Mouse (Mus musculus) forebrain, embryonic 15.5 days (tissue): Measurements from ENCODE around the gene Cdnf. TPM values are rescaled to one million over a fixed set of nuclear protein-coding genes. Genes with fewer than 3 reads are reported as not detected.

Experiments used
- ATAC-seq: fragments of 200-750 bp; cut with Nextera tagmentation; replicated peaks from 2 replicates; pipeline ENCODE4 v1.8.0; 2017; ENCODE audit warnings: mild to moderate bottlenecking, moderate TSS enrichment, moderate library complexity
- H3K27ac ChIP-seq: fragments of 300-500 bp; sonication (generic); replicated peaks from 2 replicates; pipeline ENCODE4 v1.5.1; 2015; ENCODE audit warnings: mild to moderate bottlenecking, inconsistent platforms
- H3K27me3 ChIP-seq: fragments of 300-500 bp; sonication (generic); 2 replicates; pipeline ENCODE4 v1.6.1; 2015; ENCODE audit warnings: inconsistent platforms
- H3K36me3 ChIP-seq: fragments of 300-500 bp; sonication (generic); 2 replicates; pipeline ENCODE4 v1.6.1; 2015; ENCODE audit warnings: mild to moderate bottlenecking, inconsistent platforms
- H3K4me1 ChIP-seq: fragments of 300-500 bp; sonication (generic); 2 replicates; pipeline ENCODE4 v1.6.1; 2015; ENCODE audit warnings: inconsistent platforms
- H3K4me2 ChIP-seq: fragments of 300-500 bp; sonication (generic); replicated peaks from 2 replicates; pipeline ENCODE4 v1.6.1; 2015; ENCODE audit warnings: mild to moderate bottlenecking, inconsistent platforms
- H3K4me3 ChIP-seq: fragments of 300-500 bp; sonication (generic); 2 replicates; pipeline ENCODE4 v1.5.1; 2015; ENCODE audit warnings: mild to moderate bottlenecking, inconsistent platforms
- H3K9ac ChIP-seq: fragments of 300-500 bp; sonication (generic); replicated peaks from 2 replicates; pipeline ENCODE4 v1.6.1; 2015; ENCODE audit warnings: mild to moderate bottlenecking, inconsistent platforms
- H3K9me3 ChIP-seq: fragments of 300-500 bp; sonication (generic); 2 replicates; pipeline ENCODE4 v1.6.1; 2016; ENCODE audit warnings: inconsistent platforms
- WGBS: fragments of 180-500 bp; shearing (Covaris S2); methylation state at CpG from one replicate; pipeline ENCODE4 v1.1.7; 2015; ENCODE audit warnings: mixed read lengths; 5-methylcytosine and 5-hydroxymethylcytosine counted together
- polyA plus RNA-seq: library from polyadenylated mRNA; unstranded; fragments of >200 nt; fragmentation: Nextera tagmentation; extraction: Ambion mirVana; gene quantifications from 2 replicates; pipeline ENCODE4 v1.2.1, GENCODE M21; 2015

The Cdnf gene
- polyA plus RNA-seq = 0.22 and 0.46 TPM in 2 replicates

- peak within 1 kb of the TSS; percentile 87 for H3K4me2 ChIP-seq
- WGBS = under 1% methylated on average over 60 of the region's 60 CpGs
- peaks cover 18% of the 10 kb centered on the region for H3K36me3 ChIP-seq
- H3K9ac ChIP-seq = peak within 1 kb of the TSS; percentile 90
- ATAC-seq = peak; percentile 100
- H3K27ac ChIP-seq = peak within 1 kb of the TSS; percentile 83
- no peaks in the 10 kb centered on the region for H3K9me3 ChIP-seq
- peak within 1 kb of the TSS; percentile 68 for H3K4me3 ChIP-seq
- no peaks in the 10 kb centered on the region for H3K27me3 ChIP-seq
- peaks cover 20% of the 10 kb centered on the region for H3K4me1 ChIP-seq
Observed at GRCm38 (mm10) chr2:3512552-3513454, at the start of gene Cdnf, which contains the start of the genes Gm45902 and Hspa14. TSS of gene Cdnf (plus strand) at chr2:3513030. TSS of gene Gm45902 (minus strand) at chr2:3512790. TSS of gene Hspa14 (minus strand) at chr2:3512814.

GRCm38 (mm10) chr2:3473891-3474290, 38.9 kb upstream of the Cdnf start:
- peak overlapping the region; percentile 93 for H3K4me3 ChIP-seq
- H3K4me2 ChIP-seq = peak overlapping the region; percentile 67
- no peaks in the 10 kb centered on the region for H3K27me3 ChIP-seq
- 0% methylated on average over 12 of the region's 12 CpGs for WGBS
- H3K4me1 ChIP-seq = peaks cover 17% of the 10 kb centered on the region
- peaks cover 3% of the 10 kb centered on the region; the same call in 1 of the 2 replicates for H3K36me3 ChIP-seq
- H3K9ac ChIP-seq = peak overlapping the region; percentile 76
- peak overlapping the region; percentile 92 for H3K27ac ChIP-seq
- ATAC-seq = no peak
- H3K9me3 ChIP-seq = no peaks in the 10 kb centered on the region

GRCm38 (mm10) chr2:3474361-3474805, 38.4 kb upstream of the Cdnf start:
- Histone ChIP-seq H3K27ac (peak overlapping the region; percentile 92), H3K4me2 (peak overlapping the region; percentile 67), H3K27me3 (no peaks in the 10 kb centered on the region), H3K4me3 (peak overlapping the region; percentile 93), H3K9ac (peak overlapping the region; percentile 76), H3K4me1 (peaks cover 17% of the 10 kb centered on the region), H3K9me3 (no peaks in the 10 kb centered on the region), H3K36me3 (peaks cover 3% of the 10 kb centered on the region; the same call in 1 of the 2 replicates)
- WGBS = under 1% methylated on average over 46 of the region's 46 CpGs
- peak; percentile 86 for ATAC-seq

GRCm38 (mm10) chr2:3474861-3475283, 38.0 kb upstream of the Cdnf start, which contains the start of gene Suv39h2:
TSS of gene Suv39h2 (minus strand) at chr2:3475031.
- WGBS = under 1% methylated on average over 42 of the region's 42 CpGs
- Histone ChIP-seq H3K4me2 (peak within 1 kb of the TSS; percentile 67), H3K36me3 (peaks cover 3% of the 10 kb centered on the region; the same call in 1 of the 2 replicates), H3K4me1 (peaks cover 17% of the 10 kb centered on the region), H3K9me3 (no peaks in the 10 kb centered on the region), H3K27me3 (no peaks in the 10 kb centered on the region), H3K9ac (peak within 1 kb of the TSS; percentile 76), H3K27ac (peak within 1 kb of the TSS; percentile 92), H3K4me3 (peak within 1 kb of the TSS; percentile 93)
- ATAC-seq = peak; percentile 95

DNA sequence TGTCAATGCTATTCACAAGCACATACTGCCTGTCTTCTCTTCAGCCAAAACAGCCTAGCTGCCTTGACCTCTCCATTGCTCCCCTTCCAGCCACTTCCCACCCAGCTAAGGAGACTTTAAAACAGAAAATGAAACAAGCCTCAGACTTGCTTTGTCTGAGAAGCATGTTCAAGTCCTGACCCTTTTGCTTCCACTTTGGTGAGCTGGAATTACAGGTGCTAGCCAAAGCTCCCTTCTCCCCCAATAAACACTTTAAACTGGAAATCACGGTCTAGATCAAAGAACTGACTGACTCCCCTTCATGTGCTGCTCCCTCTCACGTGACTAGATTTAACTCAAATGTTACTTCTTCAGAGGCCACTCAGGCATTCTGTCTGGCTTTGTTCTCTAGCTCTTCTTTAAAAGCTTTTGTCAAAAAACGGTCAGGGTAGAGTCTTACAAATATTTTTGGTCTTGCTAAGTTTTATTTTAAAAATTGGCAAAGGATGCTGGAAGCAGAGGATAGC, 37.0 kb upstream of the Cdnf start:
- H3K9ac ChIP-seq = no peak overlapping the region
- no peak overlapping the region for H3K27ac ChIP-seq
- H3K4me3 ChIP-seq = peak overlapping the region; percentile 93; the same call in 1 of the 2 replicates
- H3K4me1 ChIP-seq = peaks cover 17% of the 10 kb centered on the region
- no peaks in the 10 kb centered on the region for H3K27me3 ChIP-seq
- no peak for ATAC-seq
- H3K36me3 ChIP-seq = peaks cover 3% of the 10 kb centered on the region; the same call in 1 of the 2 replicates
- H3K4me2 ChIP-seq = peak overlapping the region; percentile 67
- 54% methylated on average over 3 of the region's 3 CpGs for WGBS
- H3K9me3 ChIP-seq = no peaks in the 10 kb centered on the region

- Histone ChIP-seq H3K4me2 (no peak overlapping the region), H3K9ac (no peak overlapping the region), H3K36me3 (no peaks in the 10 kb centered on the region), H3K27ac (no peak overlapping the region), H3K27me3 (no peaks in the 10 kb centered on the region), H3K9me3 (no peaks in the 10 kb centered on the region), H3K4me1 (peaks cover 3% of the 10 kb centered on the region), H3K4me3 (no peak overlapping the region)
- WGBS = 86% methylated on average over 3 of the region's 3 CpGs
- no peak for ATAC-seq
Observed at GRCm38 (mm10) chr2:3480239-3480638, 32.6 kb upstream of the Cdnf start.

DNA sequence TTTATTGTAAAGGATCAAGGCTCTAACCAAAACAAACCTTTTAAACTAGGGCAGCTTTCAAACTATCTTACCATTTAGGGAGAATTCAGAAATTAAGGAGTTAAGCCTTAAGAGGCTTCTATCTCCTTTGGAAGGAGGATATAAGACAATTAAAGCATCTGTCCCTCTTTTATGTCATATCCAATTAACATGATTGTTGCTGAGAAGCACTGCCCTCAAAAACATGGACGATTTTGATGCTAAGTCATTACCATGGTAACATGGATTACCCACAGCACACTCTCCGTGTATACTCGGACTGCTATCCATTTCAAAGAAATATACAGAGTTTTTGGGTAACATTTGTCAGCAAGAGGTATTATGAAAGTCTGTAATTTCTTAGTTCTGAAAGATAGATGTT, 23.0 kb upstream of the Cdnf start:
- H3K4me2 ChIP-seq = no peak overlapping the region
- H3K4me3 ChIP-seq = no peak overlapping the region
- ATAC-seq = no peak
- H3K9me3 ChIP-seq = no peaks in the 10 kb centered on the region
- H3K27me3 ChIP-seq = no peaks in the 10 kb centered on the region
- no peak overlapping the region for H3K9ac ChIP-seq
- 61% methylated on average over 3 of the region's 3 CpGs for WGBS
- H3K27ac ChIP-seq = no peak overlapping the region
- H3K4me1 ChIP-seq = no peaks in the 10 kb centered on the region
- H3K36me3 ChIP-seq = peaks cover 40% of the 10 kb centered on the region

GRCm38 (mm10) chr2:3493833-3494409, 18.9 kb upstream of the Cdnf start:
- Histone ChIP-seq H3K4me3 (no peak overlapping the region), H3K27ac (no peak overlapping the region), H3K36me3 (peaks cover 69% of the 10 kb centered on the region), H3K4me1 (no peaks in the 10 kb centered on the region), H3K9ac (no peak overlapping the region), H3K4me2 (no peak overlapping the region), H3K27me3 (no peaks in the 10 kb centered on the region), H3K9me3 (no peaks in the 10 kb centered on the region)
- no peak for ATAC-seq
- WGBS = 93% methylated on average over 3 of the region's 3 CpGs

DNA sequence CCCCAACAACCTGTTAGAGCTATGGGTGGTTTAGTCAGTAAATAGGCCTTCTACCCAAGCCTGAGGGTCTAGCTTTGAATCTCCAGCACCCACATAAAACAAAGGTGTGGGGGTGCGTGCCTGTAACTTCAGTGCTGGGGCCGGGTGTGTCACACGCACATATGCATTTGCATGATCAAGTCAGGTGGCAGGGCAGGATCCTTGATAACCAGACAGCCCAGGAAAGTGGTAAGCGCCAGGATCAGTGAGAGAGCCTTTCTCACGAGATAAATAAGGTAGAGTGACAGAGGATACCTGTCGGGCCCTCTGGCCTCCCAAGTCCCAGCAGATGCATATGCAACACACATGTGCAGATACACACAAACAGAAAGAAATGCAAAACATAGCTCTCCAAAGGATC, 13.3 kb upstream of the Cdnf start:
- ATAC-seq = no peak
- no peak overlapping the region for H3K4me3 ChIP-seq
- H3K9me3 ChIP-seq = no peaks in the 10 kb centered on the region
- no peak overlapping the region for H3K9ac ChIP-seq
- H3K27ac ChIP-seq = no peak overlapping the region
- H3K36me3 ChIP-seq = peaks cover 61% of the 10 kb centered on the region
- no peak overlapping the region for H3K4me2 ChIP-seq
- WGBS = 93% methylated on average over 6 of the region's 6 CpGs
- H3K27me3 ChIP-seq = no peaks in the 10 kb centered on the region
- no peaks in the 10 kb centered on the region for H3K4me1 ChIP-seq

- no peak overlapping the region for H3K9ac ChIP-seq
- H3K9me3 ChIP-seq = no peaks in the 10 kb centered on the region
- WGBS = 95% methylated on average over 5 of the region's 5 CpGs
- H3K36me3 ChIP-seq = peaks cover 55% of the 10 kb centered on the region
- H3K27me3 ChIP-seq = no peaks in the 10 kb centered on the region
- no peaks in the 10 kb centered on the region for H3K4me1 ChIP-seq
- H3K4me3 ChIP-seq = no peak overlapping the region
- ATAC-seq = no peak
- H3K27ac ChIP-seq = no peak overlapping the region
- H3K4me2 ChIP-seq = no peak overlapping the region
Observed at GRCm38 (mm10) chr2:3500886-3501285, 11.9 kb upstream of the Cdnf start.

DNA sequence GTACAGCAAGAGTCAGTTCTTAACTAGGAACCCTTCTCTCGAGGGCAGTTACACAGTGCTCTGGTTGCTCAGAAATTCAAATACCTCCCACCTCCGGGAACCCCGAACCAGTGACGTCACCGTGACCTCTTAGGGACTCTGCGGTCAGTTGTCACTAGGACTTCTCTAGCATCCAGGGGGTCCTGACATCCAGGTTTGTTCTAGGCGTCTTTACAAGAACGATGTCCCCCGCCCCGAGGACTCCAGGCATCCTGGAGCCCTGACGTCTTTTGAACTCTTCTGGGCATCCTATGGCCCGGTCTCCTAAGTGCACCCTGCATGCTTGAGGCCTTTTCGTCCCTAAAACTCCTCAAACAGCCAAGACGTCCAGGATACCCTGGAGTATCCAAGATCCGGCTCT, 754 bp upstream of the Cdnf start:
- Histone ChIP-seq H3K27ac (peak overlapping the region; percentile 83), H3K4me1 (peaks cover 20% of the 10 kb centered on the region), H3K9me3 (no peaks in the 10 kb centered on the region), H3K36me3 (peaks cover 18% of the 10 kb centered on the region), H3K4me3 (peak overlapping the region; percentile 68), H3K4me2 (peak overlapping the region; percentile 87), H3K27me3 (no peaks in the 10 kb centered on the region), H3K9ac (peak overlapping the region; percentile 90)
- WGBS = under 1% methylated on average over 15 of the region's 15 CpGs
- ATAC-seq = no peak

GRCm38 (mm10) chr2:3522558-3522957, 9.7 kb downstream of the Cdnf start:
- no peak overlapping the region for H3K4me2 ChIP-seq
- 83% methylated on average over 4 of the region's 4 CpGs for WGBS
- no peaks in the 10 kb centered on the region for H3K27me3 ChIP-seq
- no peak for ATAC-seq
- no peak overlapping the region for H3K4me3 ChIP-seq
- no peak overlapping the region for H3K9ac ChIP-seq
- no peak overlapping the region for H3K27ac ChIP-seq
- H3K36me3 ChIP-seq = no peaks in the 10 kb centered on the region
- no peaks in the 10 kb centered on the region for H3K9me3 ChIP-seq
- H3K4me1 ChIP-seq = no peaks in the 10 kb centered on the region
